Mouse (Mus musculus) limb, embryonic 11.5 days (tissue): Measurements from ENCODE around the gene Zmiz1. TPM values are rescaled to one million over a fixed set of nuclear protein-coding genes. Genes with fewer than 3 reads are reported as not detected.
A peak's percentile ranks its signal among the peaks of the same experiment; 100 is the strongest.

Source experiments
- ATAC-seq: fragments of 200-750 bp; cut with Nextera tagmentation; 2 replicates; pipeline ENCODE4 v1.8.0; 2017; ENCODE audit warnings: low read depth; ENCODE audit not compliant: insufficient number of reproducible peaks, low FRiP score, low TSS enrichment
- DNase-seq: peaks from one replicate; pipeline ENCODE4 v3.0.0-alpha.2; 2015; ENCODE audit warnings: low spot score
- H3K27ac ChIP-seq: fragments of 300-500 bp; sonication (generic); replicated peaks from 2 replicates; pipeline ENCODE4 v1.5.1; 2014; ENCODE audit warnings: low read depth, mild to moderate bottlenecking, low read length
- H3K27me3 ChIP-seq: fragments of 300-500 bp; sonication (generic); 2 replicates; pipeline ENCODE4 v1.6.1; 2014; ENCODE audit warnings: mild to moderate bottlenecking, low read length, mixed read lengths; ENCODE audit not compliant: control insufficient read depth, insufficient read depth
- H3K36me3 ChIP-seq: fragments of 300-500 bp; sonication (generic); 2 replicates; pipeline ENCODE4 v1.6.1; 2014; ENCODE audit warnings: mild to moderate bottlenecking, low read length, moderate library complexity, mixed read lengths; ENCODE audit not compliant: control insufficient read depth, insufficient read depth
- H3K4me1 ChIP-seq: fragments of 300-500 bp; sonication (generic); 2 replicates; pipeline ENCODE4 v1.6.1; 2014; ENCODE audit warnings: low read length, mixed read lengths; ENCODE audit not compliant: control insufficient read depth, insufficient read depth
- H3K4me2 ChIP-seq: fragments of 300-500 bp; sonication (generic); 2 replicates; pipeline ENCODE4 v1.6.1; 2014; ENCODE audit warnings: low read depth, mild to moderate bottlenecking, moderate library complexity; ENCODE audit not compliant: severe bottlenecking
- H3K4me3 ChIP-seq: fragments of 300-500 bp; sonication (generic); 2 replicates; pipeline ENCODE4 v1.5.1; 2014; ENCODE audit warnings: low read depth, low read length
- H3K9ac ChIP-seq: fragments of 300-500 bp; sonication (generic); 2 replicates; pipeline ENCODE4 v1.6.1; 2014; ENCODE audit warnings: mild to moderate bottlenecking, low read length
- H3K9me3 ChIP-seq: fragments of 300-500 bp; sonication (generic); 2 replicates; pipeline ENCODE4 v1.6.1; 2016; ENCODE audit warnings: low read length; ENCODE audit not compliant: control insufficient read depth
- WGBS: fragments of 180-500 bp; shearing (Covaris S2); extraction: QIAGEN DNeasy Blood & Tissue Kit; methylation state at CpG from one replicate; pipeline ENCODE4 v1.1.7; 2014; 5-methylcytosine and 5-hydroxymethylcytosine counted together
- polyA plus RNA-seq: library from polyadenylated mRNA; unstranded; fragments of >200 nt; fragmentation: Nextera tagmentation; extraction: Ambion mirVana; gene quantifications from 2 replicates; pipeline ENCODE4 v1.2.1, GENCODE M21; 2014

The Zmiz1 gene
- polyA plus RNA-seq, 1 experiment from 2014 or later: 59.0 TPM

- no peak overlapping the region for H3K27ac ChIP-seq
- WGBS: 65% methylated on average over 2 of the region's 2 CpGs
- no peak for ATAC-seq
Observed at GRCm38 (mm10) chr14:25448471-25448870, 10.5 kb upstream of the Zmiz1 start.

GRCm38 (mm10) chr14:25451099-25451667 is 7.8 kb upstream of the Zmiz1 start:
- H3K9ac ChIP-seq: no peak overlapping the region

More at GRCm38 (mm10) chr14:25448471-25448870, 10.5 kb upstream of the Zmiz1 start:
- Histone ChIP-seq H3K36me3 (no peaks in the 10 kb centered on the region), H3K9me3 (no peaks in the 10 kb centered on the region), H3K4me1 (peaks cover 15% of the 10 kb centered on the region), H3K27me3 (no peaks in the 10 kb centered on the region), H3K4me3 (no peak overlapping the region), H3K4me2 (no peak overlapping the region), H3K9ac (no peak overlapping the region)
- no peak for DNase-seq

GRCm38 (mm10) chr14:25451699-25452632 is 7.0 kb upstream of the Zmiz1 start:
- H3K4me1 ChIP-seq: peaks cover 31% of the 10 kb centered on the region
- 37% methylated on average over 10 of the region's 10 CpGs for WGBS

More at GRCm38 (mm10) chr14:25451099-25451667, 7.8 kb upstream of the Zmiz1 start:
- 36% methylated on average over 7 of the region's 7 CpGs for WGBS
- H3K4me3 ChIP-seq: no peak overlapping the region
- no peaks in the 10 kb centered on the region for H3K36me3 ChIP-seq
- H3K4me1 ChIP-seq: peaks cover 25% of the 10 kb centered on the region
- ATAC-seq (no peak), DNase-seq (no peak)
- no peak overlapping the region for H3K27ac ChIP-seq
- H3K4me2 ChIP-seq: no peak overlapping the region
- H3K27me3 ChIP-seq: no peaks in the 10 kb centered on the region
- H3K9me3 ChIP-seq: no peaks in the 10 kb centered on the region

GRCm38 (mm10) chr14:25452633-25453025 is 6.4 kb upstream of the Zmiz1 start:
- no peak overlapping the region for H3K4me3 ChIP-seq
- H3K9me3 ChIP-seq: no peaks in the 10 kb centered on the region
- 46% methylated on average over 2 of the region's 2 CpGs for WGBS
- H3K4me2 ChIP-seq: no peak overlapping the region
- ATAC-seq: no peak
- no peaks in the 10 kb centered on the region for H3K27me3 ChIP-seq
- no peak overlapping the region for H3K27ac ChIP-seq
- no peak for DNase-seq
- no peaks in the 10 kb centered on the region for H3K36me3 ChIP-seq
- peaks cover 33% of the 10 kb centered on the region for H3K4me1 ChIP-seq
- H3K9ac ChIP-seq: no peak overlapping the region

More at GRCm38 (mm10) chr14:25451699-25452632, 7.0 kb upstream of the Zmiz1 start:
- H3K36me3 ChIP-seq: no peaks in the 10 kb centered on the region
- H3K4me2 ChIP-seq: no peak overlapping the region
- ATAC-seq (no peak), DNase-seq (peak; percentile 42)
- no peak overlapping the region for H3K4me3 ChIP-seq
- no peak overlapping the region; the same call in 1 of the 2 replicates for H3K27ac ChIP-seq
- H3K9ac ChIP-seq: no peak overlapping the region
- H3K27me3 ChIP-seq: no peaks in the 10 kb centered on the region
- no peaks in the 10 kb centered on the region for H3K9me3 ChIP-seq

- WGBS: 85% methylated on average over 12 of the region's 12 CpGs
- DNase-seq: no peak
- Histone ChIP-seq H3K27ac (no peak overlapping the region), H3K9me3 (no peaks in the 10 kb centered on the region), H3K27me3 (no peaks in the 10 kb centered on the region), H3K4me1 (peaks cover 39% of the 10 kb centered on the region), H3K9ac (no peak overlapping the region), H3K36me3 (no peaks in the 10 kb centered on the region), H3K4me2 (no peak overlapping the region), H3K4me3 (no peak overlapping the region)
- no peak for ATAC-seq
Observed at GRCm38 (mm10) chr14:25454066-25454760, 4.8 kb upstream of the Zmiz1 start.

- ATAC-seq (no peak; the same call in 1 of the 2 replicates), DNase-seq (peak; percentile 51)
- Histone ChIP-seq H3K27me3 (no peaks in the 10 kb centered on the region), H3K36me3 (no peaks in the 10 kb centered on the region), H3K4me2 (peak overlapping the region; percentile 94), H3K4me3 (peak overlapping the region; percentile 99), H3K4me1 (peaks cover 36% of the 10 kb centered on the region), H3K9me3 (no peaks in the 10 kb centered on the region), H3K27ac (peak overlapping the region; percentile 75), H3K9ac (peak overlapping the region; percentile 50)
- under 1% methylated on average over 17 of the region's 17 CpGs for WGBS
Observed at GRCm38 (mm10) chr14:25456666-25457433, 2.1 kb upstream of the Zmiz1 start.

- Histone ChIP-seq H3K4me2 (peak overlapping the region; percentile 94), H3K4me3 (peak overlapping the region; percentile 99), H3K27ac (peak overlapping the region; percentile 100), H3K4me1 (peaks cover 37% of the 10 kb centered on the region), H3K9me3 (no peaks in the 10 kb centered on the region), H3K27me3 (no peaks in the 10 kb centered on the region), H3K9ac (peak overlapping the region; percentile 98), H3K36me3 (no peaks in the 10 kb centered on the region)
- DNase-seq (peak; percentile 100), ATAC-seq (peak; percentile 82)
- under 1% methylated on average over 52 of the region's 52 CpGs for WGBS
Observed at GRCm38 (mm10) chr14:25457434-25457957, 1.5 kb upstream of the Zmiz1 start.
